Mouse (Mus musculus) heart, embryonic 11.5 days (tissue): ENCODE measurements around the gene Trim30a. TPM values are rescaled to one million over a fixed set of nuclear protein-coding genes. Genes with fewer than 3 reads are reported as not detected.
"Not testable (repeated sequence)": the region's sequence is repeated elsewhere in the genome, so short reads cannot be mapped to it uniquely, and the experiment has no call there.

Source experiments
- ATAC-seq: fragments of 200-750 bp; cut with Nextera tagmentation; replicated peaks from 2 replicates; pipeline ENCODE4 v1.8.0; 2017; ENCODE audit warnings: moderate library complexity; ENCODE audit not compliant: insufficient number of reproducible peaks, low FRiP score, low TSS enrichment
- H3K27ac ChIP-seq: fragments of 300-500 bp; sonication (generic); 2 replicates; pipeline ENCODE4 v1.5.1; 2014; ENCODE audit warnings: mild to moderate bottlenecking, low read depth, low read length
- H3K27me3 ChIP-seq: fragments of 300-500 bp; sonication (generic); 2 replicates; pipeline ENCODE4 v1.6.1; 2014; ENCODE audit warnings: mild to moderate bottlenecking, low read length, mixed read lengths; ENCODE audit not compliant: control insufficient read depth, insufficient read depth
- H3K36me3 ChIP-seq: fragments of 300-500 bp; sonication (generic); 2 replicates; pipeline ENCODE4 v1.6.1; 2014; ENCODE audit warnings: mild to moderate bottlenecking, low read length, moderate library complexity, mixed read lengths; ENCODE audit not compliant: control insufficient read depth, insufficient read depth
- H3K4me1 ChIP-seq: fragments of 300-500 bp; sonication (generic); 2 replicates; pipeline ENCODE4 v1.6.1; 2014; ENCODE audit warnings: low read length; ENCODE audit not compliant: control insufficient read depth, insufficient read depth
- H3K4me2 ChIP-seq: fragments of 300-500 bp; sonication (generic); 2 replicates; pipeline ENCODE4 v1.6.1; 2014; ENCODE audit warnings: mild to moderate bottlenecking, moderate library complexity
- H3K4me3 ChIP-seq: fragments of 300-500 bp; sonication (generic); 2 replicates; pipeline ENCODE4 v1.5.1; 2014; ENCODE audit warnings: low read depth, low read length
- H3K9ac ChIP-seq: fragments of 300-500 bp; sonication (generic); 2 replicates; pipeline ENCODE4 v1.6.1; 2014; ENCODE audit warnings: mild to moderate bottlenecking, low read depth, low read length, moderate library complexity
- H3K9me3 ChIP-seq: fragments of 300-500 bp; sonication (generic); replicated peaks from 2 replicates; pipeline ENCODE4 v1.6.1; 2016; ENCODE audit warnings: low read length; ENCODE audit not compliant: control insufficient read depth
- WGBS: fragments of 180-500 bp; shearing (Covaris S2); extraction: QIAGEN DNeasy Blood & Tissue Kit; methylation state at CpG from one replicate; pipeline ENCODE4 v1.1.7; 2014; ENCODE audit not compliant: insufficient replicate concordance; 5-methylcytosine and 5-hydroxymethylcytosine counted together
- polyA plus RNA-seq: library from polyadenylated mRNA; unstranded; fragments of >200 nt; fragmentation: Nextera tagmentation; extraction: Ambion mirVana; gene quantifications from 2 replicates; pipeline ENCODE4 v1.2.1, GENCODE M21; 2014

The Trim30a gene
- polyA plus RNA-seq, result 0.45 and 0.80 TPM in 2 replicates

- no peak within 1 kb of the TSS for H3K4me2 ChIP-seq
- H3K4me1 ChIP-seq, result no peaks in the 10 kb centered on the region
- ATAC-seq, result no peak
- no peaks in the 10 kb centered on the region for H3K27me3 ChIP-seq
- no peak within 1 kb of the TSS for H3K9ac ChIP-seq
- 53% methylated on average over 3 of the region's 3 CpGs for WGBS
- H3K36me3 ChIP-seq, result no peaks in the 10 kb centered on the region
- H3K4me3 ChIP-seq, result no peak within 1 kb of the TSS
- H3K9me3 ChIP-seq, result no peaks in the 10 kb centered on the region
- H3K27ac ChIP-seq, result no peak within 1 kb of the TSS
These were observed at the start of gene Trim30a for GRCm38 (mm10) chr7:104465065-104465744. Gene Trim30a, minus strand, starts transcription at chr7:104465193.

- not testable (repeated sequence) for H3K4me2 ChIP-seq, H3K4me1 ChIP-seq, H3K9ac ChIP-seq, H3K9me3 ChIP-seq, H3K4me3 ChIP-seq, H3K27me3 ChIP-seq, H3K27ac ChIP-seq, ATAC-seq, H3K36me3 ChIP-seq
These were observed 42.5 kb upstream of the Trim30a start, which contains the start of gene Trim30d for GRCm38 (mm10) chr7:104507421-104508065. Gene Trim30d, minus strand, starts transcription at chr7:104507849.

GRCm38 (mm10) chr7:104501589-104502371, 36.8 kb upstream of the Trim30a start:
- Histone ChIP-seq H3K27ac (no peak overlapping the region), H3K4me3 (peak overlapping the region; percentile 61), H3K4me1 (no peaks in the 10 kb centered on the region), H3K9ac (peak overlapping the region; percentile 61), H3K9me3 (no peaks in the 10 kb centered on the region), H3K36me3 (no peaks in the 10 kb centered on the region), H3K27me3 (no peaks in the 10 kb centered on the region), H3K4me2 (peak overlapping the region; percentile 67)
- WGBS, result 3% methylated on average over 53 of the region's 59 CpGs
- ATAC-seq, result peak; percentile 77

- not testable (repeated sequence) for H3K4me2 ChIP-seq, H3K36me3 ChIP-seq, H3K4me1 ChIP-seq, H3K9ac ChIP-seq, H3K27ac ChIP-seq, H3K9me3 ChIP-seq, H3K27me3 ChIP-seq, ATAC-seq, H3K4me3 ChIP-seq
- WGBS, result 64% methylated on average over 6 of the region's 6 CpGs
These were observed 36.2 kb upstream of the Trim30a start for GRCm38 (mm10) chr7:104501186-104501585.

- not testable (repeated sequence) for H3K27me3 ChIP-seq, ATAC-seq
- 63% methylated on average over 6 of the region's 8 CpGs for WGBS
These were observed 34.5 kb upstream of the Trim30a start for GRCm38 (mm10) chr7:104499464-104499863.

GRCm38 (mm10) chr7:104445961-104446645, 18.9 kb downstream of the Trim30a start:
- Histone ChIP-seq H3K9me3 (no peaks in the 10 kb centered on the region), H3K27ac (no peak overlapping the region), H3K9ac (no peak overlapping the region), H3K27me3 (no peaks in the 10 kb centered on the region), H3K4me1 (no peaks in the 10 kb centered on the region), H3K36me3 (no peaks in the 10 kb centered on the region), H3K4me2 (no peak overlapping the region), H3K4me3 (no peak overlapping the region)
- peak; percentile 62 for ATAC-seq
- WGBS, result 58% methylated on average over 2 of the region's 2 CpGs

More at GRCm38 (mm10) chr7:104499464-104499863, 34.5 kb upstream of the Trim30a start:
- H3K27ac ChIP-seq, H3K4me2 ChIP-seq, H3K36me3 ChIP-seq, H3K4me1 ChIP-seq, H3K9me3 ChIP-seq, H3K9ac ChIP-seq, H3K4me3 ChIP-seq: not testable (repeated sequence)

- Histone ChIP-seq H3K4me2 (no peak overlapping the region), H3K27me3 (no peaks in the 10 kb centered on the region), H3K4me1 (no peaks in the 10 kb centered on the region), H3K9ac (no peak overlapping the region), H3K4me3 (no peak overlapping the region), H3K27ac (no peak overlapping the region), H3K36me3 (no peaks in the 10 kb centered on the region), H3K9me3 (no peaks in the 10 kb centered on the region)
- no peak for ATAC-seq
- WGBS, result 84% methylated on average over 3 of the region's 3 CpGs
These were observed 60.5 kb downstream of the Trim30a start for GRCm38 (mm10) chr7:104404460-104404950.

- Histone ChIP-seq H3K9me3 (no peaks in the 10 kb centered on the region), H3K36me3 (no peaks in the 10 kb centered on the region), H3K4me3 (no peak overlapping the region), H3K4me2 (no peak overlapping the region), H3K4me1 (no peaks in the 10 kb centered on the region), H3K9ac (no peak overlapping the region), H3K27ac (no peak overlapping the region), H3K27me3 (no peaks in the 10 kb centered on the region)
- ATAC-seq, result no peak
These were observed 63.9 kb downstream of the Trim30a start for GRCm38 (mm10) chr7:104401140-104401539.
